Mouse (Mus musculus) embryo, embryonic 11.5 days (tissue): ENCODE measurements around the gene Slc2a10.
A peak's percentile ranks its signal among the peaks of the same experiment; 100 is the strongest.

Experiments used
- DNase-seq: peaks from one replicate; pipeline ENCODE4 v3.0.0-alpha.2; 2012; ENCODE audit warnings: low read depth, low spot score

Slc2a10 gene

DNA sequence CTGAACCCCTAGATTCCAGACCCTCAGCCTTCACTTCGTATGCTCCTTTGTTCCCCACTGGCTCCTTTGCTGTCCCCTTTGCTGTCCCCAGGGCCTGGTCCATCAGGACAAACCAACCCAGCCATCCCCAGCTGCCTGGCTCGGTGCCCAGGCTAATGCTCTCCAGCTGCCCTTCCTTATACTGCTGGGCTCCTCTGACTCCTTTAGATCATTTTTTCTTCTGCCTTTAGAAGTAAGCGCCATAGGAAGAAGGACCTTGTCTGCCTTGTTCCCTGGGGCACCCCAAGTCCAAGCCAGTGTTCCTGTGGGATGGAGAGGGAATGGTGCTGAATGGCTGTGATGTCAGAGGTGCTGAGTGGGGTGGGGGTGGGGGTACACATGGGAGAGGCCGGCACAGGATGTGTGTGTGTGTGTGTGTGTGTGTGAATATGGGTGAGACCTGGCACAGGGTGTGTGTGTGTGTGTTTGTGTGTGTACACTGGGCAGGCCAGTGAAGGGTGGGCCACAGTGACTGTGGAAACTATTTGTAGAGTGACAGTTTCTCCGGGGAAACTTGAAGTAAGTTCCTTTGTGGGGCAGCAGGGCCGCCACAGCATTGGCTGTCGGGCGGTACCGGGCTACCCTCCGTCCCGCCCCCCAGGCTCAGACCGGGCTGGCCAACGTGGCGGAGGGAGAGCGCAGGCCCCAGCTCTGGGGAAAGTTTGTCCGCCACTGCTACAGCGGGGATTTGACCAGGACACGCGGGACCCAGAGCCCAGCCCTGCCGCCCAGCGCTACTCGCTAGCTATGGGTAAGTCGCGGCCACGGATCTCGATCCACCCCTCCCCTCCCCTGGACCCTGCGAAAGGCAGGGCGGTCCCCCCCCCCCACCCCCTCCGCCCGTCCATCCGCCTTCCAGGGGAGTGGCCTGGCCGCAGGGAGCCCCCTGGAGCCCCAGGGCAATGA, at the start of gene Slc2a10:
Gene Slc2a10 (plus strand): TSS at position 529 of the 945 bp plus-strand sequence.
- no peak for DNase-seq

DNA sequence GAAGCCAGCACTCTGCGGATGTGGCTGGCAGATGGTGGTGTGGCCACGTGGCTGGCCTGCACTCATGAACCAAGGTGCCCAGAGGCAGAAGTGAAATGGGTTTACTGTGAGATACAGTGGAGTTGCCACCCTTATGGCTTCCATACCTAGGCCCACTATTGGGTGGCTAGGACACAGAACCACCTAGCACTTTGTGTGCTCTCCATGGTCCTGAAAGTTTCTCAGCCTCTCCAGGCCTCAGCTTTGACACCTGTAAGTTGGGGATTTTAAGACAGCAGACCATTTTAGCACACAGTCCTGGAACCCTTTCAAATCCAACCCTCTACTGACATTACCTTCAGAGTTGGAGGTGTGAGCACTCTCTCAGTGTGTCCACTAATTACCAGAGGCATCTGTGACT, 46.9 kb upstream of the Slc2a10 start:
- peak; percentile 27 for DNase-seq

DNA sequence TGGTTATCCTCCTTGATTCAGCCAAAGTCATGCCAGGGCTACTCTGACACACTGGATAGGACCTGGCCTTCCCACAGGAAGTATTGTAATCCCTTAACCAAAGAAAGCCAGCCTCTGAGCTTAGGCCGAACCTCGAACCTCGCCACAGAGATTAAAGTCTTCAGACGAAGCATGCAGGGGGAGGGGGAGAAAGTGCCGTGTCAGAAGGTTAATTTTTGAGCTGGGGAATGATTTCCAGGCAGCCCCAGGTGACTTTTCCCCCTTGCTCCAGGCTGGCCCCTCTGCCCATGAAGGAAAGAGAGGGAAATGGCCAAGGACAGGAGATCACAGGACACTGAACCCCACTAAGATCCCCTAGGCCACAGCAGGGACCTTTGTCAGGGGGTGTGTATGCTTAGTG, 45.4 kb upstream of the Slc2a10 start:
- no peak for DNase-seq

DNA sequence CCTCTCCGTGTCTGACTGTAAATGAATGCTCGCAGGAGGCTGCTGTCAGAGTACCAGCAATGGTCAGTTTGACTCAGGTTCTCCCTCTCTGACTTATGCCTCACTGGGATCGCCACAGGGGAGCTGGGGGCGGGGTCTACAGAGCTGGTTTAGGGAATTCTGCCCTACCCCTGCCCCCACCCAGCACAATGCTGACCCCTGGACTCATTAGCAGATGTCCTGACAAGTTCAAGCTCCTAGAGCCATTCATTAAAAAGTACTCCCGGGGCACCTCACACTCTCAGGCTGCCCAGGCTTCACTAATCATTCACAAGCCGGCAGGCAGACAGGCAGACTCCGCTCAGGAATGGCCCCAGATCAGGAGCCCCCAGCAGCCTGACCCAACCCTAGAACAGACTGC, 43.9 kb upstream of the Slc2a10 start:
- no peak for DNase-seq

DNA sequence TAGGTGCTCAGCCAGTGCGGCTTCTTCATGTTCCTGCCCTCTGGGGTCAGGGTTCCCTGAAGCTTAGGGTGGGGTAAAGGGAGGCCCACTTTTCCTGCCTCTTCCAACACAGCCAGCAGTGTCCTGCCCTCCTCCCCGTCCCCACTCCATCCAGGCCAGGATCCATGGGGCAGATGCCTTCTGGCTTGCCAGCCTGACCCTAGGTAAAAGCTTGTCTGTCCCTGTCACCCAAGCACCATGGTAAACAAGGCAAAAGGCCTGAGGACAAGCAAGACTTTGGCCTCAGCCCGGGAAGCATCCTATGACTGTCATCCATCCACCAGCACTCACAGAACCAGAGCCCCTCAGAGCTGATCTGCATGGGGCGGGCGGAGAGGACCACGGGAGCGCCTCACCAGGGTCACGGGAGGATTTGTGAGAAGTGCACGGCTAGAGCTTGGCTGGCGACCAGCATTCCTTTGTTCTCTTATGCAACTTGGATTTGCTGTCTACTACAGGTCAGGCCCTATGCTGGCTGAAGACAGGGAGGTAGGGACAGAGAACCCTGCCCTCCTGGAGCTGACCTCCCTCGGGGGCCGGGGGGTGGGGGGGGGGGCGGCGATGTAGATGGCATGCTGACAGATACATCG, 35.6 kb upstream of the Slc2a10 start:
- DNase-seq, result no peak

DNA sequence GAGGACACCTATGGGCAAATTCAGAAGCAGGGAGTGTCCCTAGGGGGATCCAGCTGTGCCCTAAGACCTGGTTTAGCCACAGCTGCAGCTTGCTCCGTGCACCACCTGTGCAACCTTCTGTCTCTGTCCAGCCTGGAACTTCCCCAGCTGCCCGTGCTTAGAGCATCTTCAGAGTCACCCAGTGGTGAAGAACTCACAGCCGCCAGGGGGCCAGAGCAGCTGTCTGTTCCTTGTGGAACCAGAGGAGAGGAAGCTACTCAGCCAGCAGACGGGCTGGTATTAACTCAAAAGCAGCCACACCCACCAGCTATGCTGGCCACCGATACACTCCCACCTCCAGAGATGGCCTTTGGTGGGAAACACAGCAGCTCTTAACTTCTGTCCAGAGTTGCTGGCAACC, 33.4 kb upstream of the Slc2a10 start:
- DNase-seq, result no peak

DNA sequence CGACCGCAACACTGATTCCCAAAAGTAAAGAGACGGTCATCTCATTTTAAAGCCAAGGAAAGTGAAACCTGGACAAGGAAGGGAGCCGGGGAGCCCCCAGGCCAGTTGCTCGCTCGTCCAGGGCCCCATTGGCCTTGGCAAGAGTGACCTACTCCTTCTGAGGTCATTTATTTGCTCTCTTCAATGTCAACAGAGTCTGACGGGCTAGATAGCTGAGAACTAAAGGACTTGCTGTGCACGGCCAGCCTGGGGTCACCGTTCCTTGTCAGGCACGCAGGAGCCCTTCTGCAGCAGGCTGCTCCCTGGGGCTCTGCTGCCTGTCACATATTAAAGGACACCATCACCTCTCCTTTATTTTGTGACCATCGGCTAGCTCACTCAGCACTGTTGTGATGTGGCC, 31.6 kb upstream of the Slc2a10 start:
- DNase-seq, result no peak

DNA sequence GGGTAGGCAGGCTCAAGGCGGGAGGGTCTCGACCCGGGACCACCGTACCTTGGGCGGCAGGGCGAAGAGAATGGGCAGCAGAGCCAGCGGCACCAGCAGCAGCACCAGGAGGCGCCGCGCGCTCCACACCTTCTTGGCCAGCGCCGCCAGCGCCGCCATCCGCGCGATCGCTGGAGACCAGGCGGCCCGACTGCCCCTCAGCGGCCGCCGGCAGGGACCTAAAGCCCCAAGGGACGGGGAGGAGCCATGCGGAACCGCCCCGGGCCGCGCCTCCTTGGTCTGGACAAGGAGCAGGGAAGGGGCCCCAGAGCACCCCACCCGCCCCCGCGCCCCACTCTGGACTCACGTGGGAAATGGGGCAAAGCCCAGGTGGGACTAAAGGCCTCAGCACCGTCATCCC, 30.6 kb upstream of the Slc2a10 start, which contains the start of gene Slc13a3:
Gene Slc13a3 (minus strand): TSS at position 228 of the 400 bp plus-strand sequence.
- DNase-seq, result no peak

DNA sequence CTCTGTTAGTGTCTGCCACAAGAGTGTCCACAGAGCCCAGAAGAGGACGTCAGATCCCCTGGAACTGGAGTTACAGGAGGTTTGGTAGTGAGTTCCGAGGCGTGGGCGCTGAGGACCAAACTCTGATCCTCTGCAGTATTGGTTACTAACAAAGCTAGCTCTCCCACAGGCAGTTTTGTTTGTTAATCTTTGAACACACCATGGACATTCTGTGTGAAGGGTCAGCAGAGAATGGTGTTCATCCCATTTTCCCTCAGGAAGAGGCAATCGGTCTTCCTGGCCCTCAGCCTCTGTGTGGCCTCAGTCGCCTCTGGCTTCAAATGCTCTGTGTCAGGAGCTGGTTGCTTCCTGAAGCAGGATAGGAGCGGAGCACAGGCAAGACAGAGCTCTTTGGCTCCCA, 28.2 kb upstream of the Slc2a10 start:
- no peak for DNase-seq

DNA sequence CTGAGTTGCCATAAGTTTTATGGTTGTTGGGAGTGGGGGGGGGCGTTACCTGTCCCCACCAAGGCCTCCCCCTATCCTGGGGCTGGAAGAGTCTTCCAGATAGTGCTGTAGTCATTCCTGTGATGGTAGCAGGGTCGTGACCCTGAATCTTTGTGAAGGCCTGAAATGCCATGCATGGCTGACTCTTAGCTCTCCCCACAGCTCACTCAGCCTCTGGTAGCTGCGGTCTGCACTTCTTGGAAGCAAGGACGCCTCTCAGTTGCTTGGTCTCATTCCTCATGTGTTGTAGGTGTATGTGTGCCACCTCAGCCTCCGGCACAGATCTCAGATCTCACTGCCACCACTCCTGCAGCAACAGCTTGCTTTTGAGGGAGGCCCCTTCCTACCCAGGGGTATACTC, 27.7 kb upstream of the Slc2a10 start:
- DNase-seq, result no peak

DNA sequence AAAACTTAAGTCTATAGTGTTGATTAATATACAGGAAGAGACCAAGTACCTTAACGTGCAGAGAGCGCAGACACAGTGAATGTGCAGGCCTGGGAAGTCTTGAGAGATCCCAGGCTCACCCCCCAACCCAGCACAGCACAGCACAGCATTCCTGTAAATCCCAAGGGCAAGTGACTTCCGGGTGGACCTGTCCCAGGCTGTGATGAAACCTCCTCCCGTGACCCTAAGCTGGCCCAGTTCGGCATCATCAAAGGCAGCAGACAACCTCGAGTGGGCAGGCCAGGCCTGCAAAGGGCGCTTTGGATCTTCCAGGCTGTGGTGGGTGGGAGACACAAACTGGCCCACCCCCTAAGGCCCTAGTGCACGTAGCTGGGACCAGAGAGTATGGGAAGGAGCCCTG, 21.6 kb upstream of the Slc2a10 start:
- no peak for DNase-seq

DNA sequence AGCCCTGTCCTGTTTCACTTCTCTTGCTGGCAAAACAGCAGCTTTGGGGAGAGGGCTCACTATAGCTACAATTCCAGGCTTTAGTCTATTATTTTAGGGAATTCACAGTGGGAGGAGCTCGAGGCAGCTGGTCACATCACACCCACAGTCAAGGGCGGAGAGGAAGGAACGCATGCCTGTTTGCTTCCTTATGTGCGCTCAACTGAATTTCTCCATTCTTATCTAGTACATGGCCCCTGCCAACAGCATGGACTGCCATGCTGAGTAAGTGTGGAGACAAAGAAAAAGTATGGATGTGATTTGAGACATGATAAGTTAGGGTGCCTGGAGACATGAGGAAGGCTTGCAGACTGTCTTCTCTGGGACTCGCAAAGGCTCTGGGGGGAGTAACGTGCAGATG, 19.4 kb upstream of the Slc2a10 start:
- DNase-seq, result no peak

DNA sequence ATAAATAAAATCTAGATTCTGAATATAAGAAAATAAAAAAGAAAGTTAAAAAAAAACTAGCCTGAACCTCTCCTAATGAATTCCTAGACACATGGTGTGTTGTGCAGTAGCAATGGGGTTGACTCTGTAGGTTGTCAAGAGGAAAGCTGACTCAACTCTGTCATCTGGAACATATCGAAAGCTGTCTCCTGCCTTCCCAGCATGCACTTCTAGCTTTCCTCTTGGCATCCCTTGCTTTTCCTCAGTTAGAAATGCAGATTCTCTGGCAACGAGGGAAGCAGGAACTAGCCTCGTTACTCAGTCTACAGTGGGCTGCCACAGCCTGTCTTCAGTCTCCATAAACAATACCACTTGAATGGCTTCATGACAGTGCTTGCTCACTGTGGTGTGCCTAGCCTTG, 17.8 kb upstream of the Slc2a10 start:
- no peak for DNase-seq

DNA sequence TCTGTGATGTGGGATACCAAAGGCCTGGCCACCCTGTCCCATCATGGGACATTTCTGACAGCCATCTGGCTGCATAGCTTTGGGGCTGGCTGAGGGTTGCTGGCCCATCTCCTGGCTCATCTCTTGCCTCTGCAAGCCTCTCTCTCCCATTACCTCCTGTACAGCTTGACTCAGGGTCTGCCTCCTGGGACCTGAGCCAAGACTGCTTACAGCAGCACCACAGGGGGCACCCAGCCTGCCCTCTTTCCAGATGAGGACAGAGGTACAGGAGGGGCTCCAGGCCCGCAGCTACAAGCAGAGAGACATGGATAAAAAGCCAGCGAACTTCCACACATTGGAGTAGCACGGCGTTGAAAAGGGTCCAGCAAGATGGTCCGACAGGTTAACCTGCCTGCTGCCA, 17.2 kb upstream of the Slc2a10 start:
- no peak for DNase-seq

DNA sequence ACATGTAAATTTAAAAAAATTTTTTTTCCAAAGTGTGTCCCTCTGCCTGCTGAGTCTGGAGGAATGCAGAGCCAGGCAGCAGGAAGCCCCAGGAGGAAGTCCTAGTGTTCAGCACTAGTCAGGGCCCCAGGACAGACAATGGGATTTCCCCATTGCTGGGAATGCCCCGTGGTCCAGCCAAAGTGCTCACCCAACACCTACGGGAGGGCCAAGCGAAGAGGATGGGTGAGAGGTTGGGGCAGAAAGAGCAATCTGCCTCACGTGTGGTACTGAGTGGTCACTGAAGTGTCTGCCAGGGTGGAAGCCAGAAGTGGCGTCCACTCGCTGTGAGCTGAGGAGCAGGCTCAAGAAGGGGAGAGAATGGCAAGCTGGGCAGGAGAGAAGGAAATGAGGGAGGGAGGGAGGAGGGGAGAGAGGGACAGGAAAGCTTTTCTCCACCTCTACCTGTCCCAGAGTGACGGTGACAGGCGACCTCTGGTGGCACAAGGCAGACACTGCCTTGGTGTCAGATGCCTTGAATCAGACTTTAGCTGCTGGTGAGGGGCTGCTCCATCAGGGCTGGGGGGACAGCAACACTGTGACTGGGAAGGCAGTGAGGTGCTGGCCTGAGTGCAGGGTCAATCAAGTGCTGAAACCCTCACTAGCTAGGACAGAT, 16.6 kb upstream of the Slc2a10 start:
- DNase-seq, result no peak

DNA sequence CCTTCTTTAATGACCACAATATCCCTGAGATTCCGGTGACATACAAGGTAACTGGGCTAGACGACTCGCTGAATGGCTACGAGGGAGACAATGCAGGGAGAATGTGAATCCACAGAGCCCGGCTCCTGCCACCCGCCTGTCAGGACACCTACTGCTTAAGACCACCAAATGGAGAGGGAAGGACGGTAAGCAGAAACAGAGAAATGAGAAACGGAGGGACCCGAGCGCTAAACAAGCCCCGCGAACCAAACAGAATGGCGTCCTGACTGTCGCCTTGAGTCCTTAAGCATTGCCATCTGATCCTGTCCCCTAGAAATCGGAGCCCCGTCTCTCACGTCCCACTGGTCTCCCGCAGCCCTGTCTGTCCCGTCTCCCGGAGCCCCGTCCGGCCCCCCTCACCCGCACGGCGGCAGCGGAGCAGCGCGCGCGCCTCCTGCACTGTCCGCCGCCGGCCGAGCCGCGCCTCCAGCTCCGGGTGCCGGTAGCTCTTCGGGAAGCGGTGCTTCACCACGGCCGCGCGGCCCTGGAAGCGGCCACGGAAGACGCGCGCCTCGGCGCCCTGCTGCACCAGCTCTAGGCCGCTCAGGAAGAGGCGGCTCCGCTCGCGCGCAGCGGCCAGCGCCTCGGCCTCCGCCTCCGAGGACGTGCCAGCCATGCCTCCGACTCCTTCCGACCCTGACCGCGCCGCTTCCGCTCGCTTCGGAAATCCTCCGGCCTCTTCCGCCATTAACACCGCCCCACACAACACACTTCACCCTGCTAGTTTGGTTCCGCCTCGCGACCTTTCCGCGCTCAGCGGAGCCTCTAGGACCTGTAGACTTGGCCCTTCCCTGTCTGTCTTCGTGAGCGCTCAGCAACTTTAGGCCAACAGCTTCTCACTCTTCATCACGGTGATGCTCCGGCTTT, 10.7 kb upstream of the Slc2a10 start, which contains the start of gene Trp53rka:
Gene Trp53rka (minus strand): TSS at position 677 of the 906 bp plus-strand sequence.
- no peak for DNase-seq

DNA sequence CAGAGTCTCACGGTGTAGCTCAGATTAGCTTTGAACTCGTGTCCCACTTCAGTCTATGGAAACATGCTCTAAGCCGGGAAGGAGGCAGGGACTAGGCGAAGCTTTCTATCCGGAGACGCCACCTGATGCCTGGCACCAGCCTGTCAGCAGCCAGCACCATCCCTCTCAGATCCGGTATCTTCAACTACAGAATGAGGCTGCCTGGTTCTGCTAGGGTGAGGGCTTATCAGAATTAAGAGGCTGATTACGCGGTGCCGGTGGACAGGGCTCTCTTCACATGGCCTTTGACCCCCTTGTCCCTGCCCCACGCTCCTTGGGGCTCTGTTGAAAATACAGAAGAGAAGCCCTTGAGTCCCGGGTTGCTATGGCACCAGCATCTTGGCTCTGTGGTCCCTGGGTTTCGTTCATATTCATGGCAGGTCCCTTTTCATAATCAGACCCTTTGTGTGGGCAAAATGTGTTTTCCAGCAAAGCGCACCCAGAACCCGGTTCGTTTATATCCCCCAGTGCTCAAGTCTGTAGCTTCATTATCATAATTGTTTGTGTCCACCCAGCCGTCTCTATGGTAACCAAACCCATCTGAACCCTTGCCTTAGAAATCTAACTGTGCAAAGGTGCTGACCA, 9.9 kb upstream of the Slc2a10 start:
- no peak for DNase-seq

DNA sequence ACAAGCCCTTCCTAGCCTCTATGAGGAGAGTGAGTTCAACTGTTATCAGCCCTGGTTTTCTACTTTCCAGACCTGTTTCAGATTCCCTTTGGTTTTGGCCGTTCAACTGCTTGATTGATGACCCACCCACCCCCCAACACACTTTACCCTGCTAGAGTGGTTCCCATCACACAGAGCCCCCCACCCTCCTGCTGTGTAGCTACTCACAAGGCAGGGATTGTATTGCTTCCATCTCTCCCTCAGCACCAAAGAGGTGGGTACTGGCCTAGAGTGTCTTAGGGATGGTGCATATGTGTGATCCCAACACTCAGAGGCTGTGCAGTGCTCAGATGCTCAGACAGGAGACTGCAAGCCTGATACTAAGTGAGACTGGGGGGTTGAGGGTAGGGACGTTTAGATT, 9.1 kb upstream of the Slc2a10 start:
- no peak for DNase-seq

DNA sequence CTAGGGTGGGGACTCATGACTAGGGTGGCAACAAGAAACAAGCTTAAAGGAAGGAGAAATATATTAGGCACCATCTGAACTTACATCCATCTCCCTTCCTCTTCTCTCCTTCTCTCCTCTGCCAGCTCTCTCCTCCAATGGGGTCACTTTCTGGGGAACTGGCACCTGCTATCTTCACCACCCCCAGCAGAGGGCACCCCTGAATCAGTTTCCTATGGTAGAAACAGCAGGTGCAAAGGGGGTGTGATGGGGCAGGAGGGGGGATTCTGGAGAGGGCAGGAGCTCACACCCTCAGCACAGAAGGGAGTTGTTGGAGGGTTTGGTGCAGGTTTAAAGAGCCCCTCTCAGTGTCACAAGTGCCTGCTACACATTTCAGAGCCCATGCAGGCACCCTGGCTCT, 7.3 kb upstream of the Slc2a10 start:
- no peak for DNase-seq

DNA sequence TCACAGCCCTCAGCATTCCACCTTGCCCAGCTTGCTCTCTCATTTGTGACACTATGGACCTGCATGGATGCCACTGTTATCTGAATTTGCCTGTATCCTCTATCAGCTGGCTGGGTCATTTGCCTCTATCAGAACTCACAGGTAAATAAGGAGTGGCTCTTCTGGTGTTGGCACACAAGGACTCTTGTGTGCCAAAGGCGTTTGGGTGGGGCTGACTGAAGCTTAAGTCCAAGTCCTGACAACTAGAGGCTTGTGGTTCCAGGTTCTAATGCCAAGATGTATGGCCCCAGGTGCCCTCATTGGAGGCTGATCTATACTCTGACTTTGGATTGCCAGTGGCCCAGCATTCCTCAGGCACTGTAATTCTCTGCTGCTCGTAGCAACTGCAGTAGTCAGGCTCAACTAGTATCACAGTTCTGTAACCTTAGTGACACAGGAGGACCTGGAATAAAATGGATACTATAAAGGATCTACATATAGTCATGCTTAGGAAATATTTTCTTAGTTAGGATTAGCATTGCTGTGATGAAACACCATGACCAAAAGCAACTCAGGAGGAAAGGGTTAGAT, 5.8 kb upstream of the Slc2a10 start:
- no peak for DNase-seq

DNA sequence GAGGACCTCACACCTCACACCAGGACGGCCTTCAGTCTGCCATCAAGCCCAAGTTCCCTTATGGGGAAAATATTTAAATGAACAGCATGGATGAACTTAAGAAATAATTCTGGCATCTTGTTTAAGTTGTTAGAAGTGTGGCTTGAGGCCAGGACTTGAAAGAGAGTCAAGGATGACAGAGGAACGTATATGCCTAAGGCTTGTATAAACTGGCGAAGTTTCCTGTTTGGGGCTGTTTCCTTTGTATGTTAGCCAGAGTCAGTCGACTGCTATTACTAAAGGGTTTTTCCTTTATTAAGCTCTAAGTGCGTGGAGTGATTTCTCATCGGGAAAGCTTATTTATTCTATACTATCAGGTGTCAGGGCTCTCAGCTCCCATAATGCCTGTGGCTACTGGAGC, 4.8 kb upstream of the Slc2a10 start:
- no peak for DNase-seq
